ENCODE assay signal across 11 mouse cellular contexts in genomic region chrX:157732346-157732745, GRCm38 (mm10). TPM values are rescaled to one million over a fixed set of nuclear protein-coding genes. Genes with fewer than 3 reads are reported as not detected.
DNase-seq lines count a peak whose midpoint lies in the region; ATAC-seq lines count a peak whose summit lies in the region.
"Had no signal": no experiment of that assay in that cellular context is flagged by ENCODE, and none has a peak within 500 bp of the region (broad histone marks: within the 10 kb centered on the region; RNA-seq: fewer than 3 reads in every experiment).

No protein-coding gene starts in this region.

- H3K4me2 ChIP-seq in heart, embryonic 16.5 days (ENCODE audit: low read depth, low read length): no peak overlapping the region; the same call in 1 of the 2 replicates
- no peak overlapping the region for H3K4me2 ChIP-seq in midbrain, embryonic 11.5 days
- H3K4me2 ChIP-seq in midbrain, embryonic 14.5 days (ENCODE audit: low read length): no peak overlapping the region
- H3K4me2 ChIP-seq in embryonic facial prominence, embryonic 15.5 days (replicated peaks): 0 out of 2 replicates have a peak overlapping the region, but pooled peaks have one; percentile 11
- H3K4me2 ChIP-seq in neural tube, embryonic 12.5 days (replicated peaks): no peak overlapping the region
- H3K4me2 ChIP-seq: heart, embryonic 13.5 days; hindbrain, embryonic 14.5 days had no signal

- H3K4me3 ChIP-seq in heart, embryonic 16.5 days (ENCODE audit: low read length): 0 out of 2 replicates have a peak overlapping the region, but pooled peaks have one; percentile 4
- H3K4me3 ChIP-seq in midbrain, embryonic 11.5 days (ENCODE audit: low read depth, low read length): no peak overlapping the region
- H3K4me3 ChIP-seq in midbrain, embryonic 14.5 days (replicated peaks; ENCODE audit: low read depth, low read length): no peak overlapping the region
- H3K4me3 ChIP-seq in embryonic facial prominence, embryonic 15.5 days (replicated peaks): no peak overlapping the region
- no peak overlapping the region for H3K4me3 ChIP-seq in neural tube, embryonic 12.5 days
- H3K4me3 ChIP-seq: forebrain, embryonic 10.5 days; heart, embryonic 13.5 days had no signal

- no peak for ATAC-seq in heart, embryonic 16.5 days (replicated peaks; ENCODE audit: extremely low read depth, insufficient read depth, low FRiP score)
- ATAC-seq in midbrain, embryonic 11.5 days (ENCODE audit: low FRiP score): peak; percentile 56; the same call in 1 of the 2 replicates
- ATAC-seq in midbrain, embryonic 14.5 days (ENCODE audit: low FRiP score, low TSS enrichment): no peak
- ATAC-seq in embryonic facial prominence, embryonic 15.5 days (ENCODE audit: insufficient number of reproducible peaks, low FRiP score, low TSS enrichment, low read depth): no peak
- 0 out of 2 replicates have a peak, but pooled peaks have one; percentile 59 for ATAC-seq in neural tube, embryonic 12.5 days (ENCODE audit: low FRiP score, low read depth)

- no peaks in the 10 kb centered on the region for H3K36me3 ChIP-seq in heart, embryonic 16.5 days (ENCODE audit: control insufficient read depth, insufficient read depth)
- H3K36me3 ChIP-seq in midbrain, embryonic 11.5 days (ENCODE audit: control insufficient read depth, insufficient read depth, low read length): no peaks in the 10 kb centered on the region
- H3K36me3 ChIP-seq in midbrain, embryonic 14.5 days (ENCODE audit: control insufficient read depth, insufficient read depth, low read length): no peaks in the 10 kb centered on the region
- H3K36me3 ChIP-seq in embryonic facial prominence, embryonic 15.5 days: no peaks in the 10 kb centered on the region
- H3K36me3 ChIP-seq in neural tube, embryonic 12.5 days: no peaks in the 10 kb centered on the region
- H3K36me3 ChIP-seq: forebrain, embryonic 10.5 days; heart, embryonic 13.5 days had no signal

- DNase-seq in heart, postnatal 36 days: no peak
- DNase-seq in midbrain, embryonic 11.5 days (ENCODE audit: low spot score, missing footprints): no peak
- no peak for DNase-seq in midbrain, embryonic 14.5 days
- DNase-seq in ovary, postnatal 10 days (ENCODE audit: low spot score): no peak
- DNase-seq in embryo, embryonic 11 days: no peak

- H3K9ac ChIP-seq in heart, embryonic 16.5 days (ENCODE audit: low read length): no peak overlapping the region
- H3K9ac ChIP-seq in midbrain, embryonic 11.5 days (ENCODE audit: low read length): no peak overlapping the region
- H3K9ac ChIP-seq in midbrain, embryonic 14.5 days (replicated peaks; ENCODE audit: low read length): no peak overlapping the region
- H3K9ac ChIP-seq in embryonic facial prominence, embryonic 15.5 days: no peak overlapping the region
- no peak overlapping the region for H3K9ac ChIP-seq in neural tube, embryonic 12.5 days
- H3K9ac ChIP-seq: heart, embryonic 13.5 days; hindbrain, embryonic 14.5 days had no signal

- 49% methylated on average over 3 of the region's 3 CpGs for WGBS in heart, embryonic 16.5 days
- WGBS in midbrain, embryonic 11.5 days: 50% methylated on average over 3 of the region's 3 CpGs
- 44% methylated on average over 3 of the region's 3 CpGs for WGBS in midbrain, embryonic 14.5 days
- WGBS in embryonic facial prominence, embryonic 15.5 days: 44% methylated on average over 3 of the region's 3 CpGs
- 40% methylated on average over 3 of the region's 3 CpGs for WGBS in neural tube, embryonic 12.5 days

- intact Hi-C loops in heart, postnatal 36 days (cut with DNase I): loop anchor here (2.0 to 5.0 kb wide), 2 partner anchors 218 to 1190 kb away; no protein-coding TSS in a partner anchor

- H3K9me3 ChIP-seq in heart, embryonic 16.5 days (replicated peaks; ENCODE audit: control insufficient read depth, low read length): no peaks in the 10 kb centered on the region
- H3K9me3 ChIP-seq in midbrain, embryonic 11.5 days (ENCODE audit: control insufficient read depth, low read length): no peaks in the 10 kb centered on the region
- H3K9me3 ChIP-seq in midbrain, embryonic 14.5 days (ENCODE audit: control insufficient read depth, low read length): no peaks in the 10 kb centered on the region
- H3K9me3 ChIP-seq in embryonic facial prominence, embryonic 15.5 days (replicated peaks): no peaks in the 10 kb centered on the region
- no peaks in the 10 kb centered on the region for H3K9me3 ChIP-seq in neural tube, embryonic 12.5 days
- H3K9me3 ChIP-seq: forebrain, embryonic 10.5 days; heart, embryonic 13.5 days had no signal

- H3K27ac ChIP-seq in heart, embryonic 16.5 days (ENCODE audit: low read length): no peak overlapping the region
- H3K27ac ChIP-seq in midbrain, embryonic 11.5 days (ENCODE audit: low read depth, low read length): no peak overlapping the region
- H3K27ac ChIP-seq in midbrain, embryonic 14.5 days (replicated peaks; ENCODE audit: low read depth, low read length): no peak overlapping the region
- no peak overlapping the region for H3K27ac ChIP-seq in embryonic facial prominence, embryonic 15.5 days (replicated peaks)
- H3K27ac ChIP-seq in neural tube, embryonic 12.5 days: no peak overlapping the region
- H3K27ac ChIP-seq: forebrain, embryonic 10.5 days; heart, embryonic 13.5 days; hindbrain, embryonic 14.5 days had no signal

- H3K4me1 ChIP-seq in heart, embryonic 16.5 days (ENCODE audit: control insufficient read depth, insufficient read depth, low read length): no peaks in the 10 kb centered on the region
- H3K4me1 ChIP-seq in midbrain, embryonic 11.5 days (ENCODE audit: control insufficient read depth, insufficient read depth, low read length): no peaks in the 10 kb centered on the region
- no peaks in the 10 kb centered on the region for H3K4me1 ChIP-seq in midbrain, embryonic 14.5 days (ENCODE audit: control insufficient read depth, insufficient read depth, low read length)
- H3K4me1 ChIP-seq in embryonic facial prominence, embryonic 15.5 days: no peaks in the 10 kb centered on the region
- H3K4me1 ChIP-seq in neural tube, embryonic 12.5 days: no peaks in the 10 kb centered on the region

- H3K27me3 ChIP-seq in heart, embryonic 16.5 days (ENCODE audit: control insufficient read depth, insufficient read depth, low read length): no peaks in the 10 kb centered on the region
- no peaks in the 10 kb centered on the region; the same call in none of the 2 replicates for H3K27me3 ChIP-seq in midbrain, embryonic 11.5 days (ENCODE audit: control insufficient read depth, insufficient read depth, low read length)
- no peaks in the 10 kb centered on the region for H3K27me3 ChIP-seq in midbrain, embryonic 14.5 days (ENCODE audit: control insufficient read depth, insufficient read depth, low read length)
- peaks cover 8% of the 10 kb centered on the region for H3K27me3 ChIP-seq in embryonic facial prominence, embryonic 15.5 days
- H3K27me3 ChIP-seq in neural tube, embryonic 12.5 days (replicated peaks): no peaks in the 10 kb centered on the region
- H3K27me3 ChIP-seq: heart, embryonic 13.5 days had no signal

RNA-seq across cellular contexts. Expression of gene Smpx, which starts 33.6 kb away (rescaled TPM):
- polyA plus RNA-seq in heart, embryonic 16.5 days (2015; fragmentation: Nextera tagmentation; extraction: Ambion mirVana): 745 and 790 TPM in 2 replicates
- total RNA-seq in heart, postnatal 36 days (2021): 100 to 1,000 TPM; 397 to 411 TPM
- not detected in 2 replicates for polyA plus RNA-seq in midbrain, embryonic 11.5 days (2014; fragmentation: Nextera tagmentation; extraction: Ambion mirVana)
- polyA plus RNA-seq in midbrain, embryonic 14.5 days (2014; fragmentation: Nextera tagmentation; extraction: Ambion mirVana): not detected in 2 replicates
- 33.5 and 51.8 TPM in 2 replicates for polyA plus RNA-seq in embryonic facial prominence, embryonic 15.5 days (2015; fragmentation: Nextera tagmentation; extraction: Ambion mirVana)
- 1.2 and 2.9 TPM in 2 replicates for polyA plus RNA-seq in neural tube, embryonic 12.5 days (2016; fragmentation: Nextera tagmentation; extraction: Ambion mirVana)
- polyA plus RNA-seq: forebrain, embryonic 10.5 days; hindbrain, embryonic 14.5 days had no signal

Comparison
In these comparisons a context has a peak if more than half of its experiments do, and no peak if none do; other contexts are left out.
1. ATAC-seq: peak in midbrain, embryonic 11.5 days (single experiment) and neural tube, embryonic 12.5 days (single experiment); none in heart, embryonic 16.5 days (single experiment), midbrain, embryonic 14.5 days (single experiment) and embryonic facial prominence, embryonic 15.5 days (single experiment).
2. RNA of gene Smpx, which starts 33.6 kb away (polyA plus RNA-seq): 745 to 790 TPM in heart, embryonic 16.5 days; 33.5 to 51.8 TPM in embryonic facial prominence, embryonic 15.5 days, 1.2 to 2.9 TPM in neural tube, embryonic 12.5 days, not detected in midbrain, embryonic 14.5 days and not detected in midbrain, embryonic 11.5 days; every median in the first group is over 10 times any median in the second.